Mouse (Mus musculus) layer of hippocampus, postnatal 10 days (tissue): ENCODE results near the gene Farsa. TPM values are rescaled to one million over a fixed set of nuclear protein-coding genes. Genes with fewer than 3 reads are reported as not detected.

ENCODE experiments used
- DNase-seq, 2 experiments: peaks; one replicate each; pipeline ENCODE4 v3.0.0; 2021; ENCODE audit warnings: low spot score in 2 of 2
- microRNA-seq, 2 experiments: library from miRNA; unstranded; fragments of <30 nt; microRNA quantifications; one replicate each; pipeline ENCODE4 v1.2.0; 2021
- total RNA-seq, 2 experiments: library from RNA; stranded (reverse); gene quantifications; 2 replicates each; pipeline ENCODE4 v1.2.3; 2021

Gene Farsa
- total RNA-seq, 2 experiments from 2014 or later: 63.2 to 65.0 TPM

GRCm38 (mm10) chr8:84909949-84910348 is 53.2 kb downstream of the Farsa start:
- no peak for DNase-seq

GRCm38 (mm10) chr8:84910551-84910950 is 53.8 kb downstream of the Farsa start:
- DNase-seq: no peak

GRCm38 (mm10) chr8:84911854-84912253 is 55.1 kb downstream of the Farsa start:
- DNase-seq: no peak

GRCm38 (mm10) chr8:84912391-84912790 is 55.6 kb downstream of the Farsa start:
- no peak for DNase-seq

GRCm38 (mm10) chr8:84912895-84913501 is 56.2 kb downstream of the Farsa start:
- DNase-seq: peak in 1 of 2 experiments; percentile 62

- DNase-seq: no peak
Measured at GRCm38 (mm10) chr8:84913502-84913900, 56.7 kb downstream of the Farsa start.

- peak in 1 of 2 experiments; percentile 50 for DNase-seq
Measured at GRCm38 (mm10) chr8:84913960-84914359, 57.2 kb downstream of the Farsa start.

GRCm38 (mm10) chr8:84915269-84915668 is 58.5 kb downstream of the Farsa start:
- DNase-seq: no peak

GRCm38 (mm10) chr8:84917781-84918180 is 61.0 kb downstream of the Farsa start:
- no peak for DNase-seq

GRCm38 (mm10) chr8:84918646-84919045 is 61.9 kb downstream of the Farsa start:
- DNase-seq: no peak

Small RNAs within 50 kb of the gene (microRNA-seq; reads per million reads assigned to microRNA genes)
- 9.6 to 11.8 reads per million in 2 experiments for gene Mir7069

Other genes with a start within 250 kb of the Farsa start
- gene Ier2, start 194.1 kb upstream of the Farsa start, total RNA-seq: 10 to 100 TPM; 10.8 to 12.7 TPM
- gene Trmt1, start 170.7 kb upstream of the Farsa start, total RNA-seq: 100 to 1,000 TPM in 1 of 2 experiments, 10 to 100 TPM in 1; 99.8 to 105 TPM
- 10 to 100 TPM; 73.7 to 75.3 TPM for gene Nacc1, start 169.1 kb upstream of the Farsa start, total RNA-seq
- 1 to 10 TPM; 4.0 to 5.4 TPM for gene Lyl1, start 155.5 kb upstream of the Farsa start, total RNA-seq
- gene G430095P16Rik, start 134.0 kb upstream of the Farsa start, total RNA-seq: not detected
- 100 to 1,000 TPM; 607 to 678 TPM for gene Nfix, start 56.6 kb upstream of the Farsa start, total RNA-seq
- 1 to 10 TPM; 6.7 to 7.4 TPM for gene Dand5, start 34.2 kb upstream of the Farsa start, total RNA-seq
- 10 to 100 TPM; 18.6 to 19.8 TPM for gene Gadd45gip1, start 25.5 kb upstream of the Farsa start, total RNA-seq
- 10 to 100 TPM; 55.5 to 64.9 TPM for gene Rad23a, start 16.3 kb upstream of the Farsa start, total RNA-seq
- gene Calr, start 10.1 kb upstream of the Farsa start, total RNA-seq: 100 to 1,000 TPM; 444 to 464 TPM
- 10 to 100 TPM; 33.5 to 39.1 TPM for gene Syce2, start 15.1 kb downstream of the Farsa start, total RNA-seq
- gene Gcdh, start 36.9 kb downstream of the Farsa start, total RNA-seq: 10 to 100 TPM; 31.5 to 33.0 TPM
- gene Klf1, start 44.9 kb downstream of the Farsa start, total RNA-seq: not detected
- 1 to 10 TPM; 4.2 to 5.2 TPM for gene Dnase2a, start 51.6 kb downstream of the Farsa start, total RNA-seq
- gene Mast1, start 80.4 kb downstream of the Farsa start, total RNA-seq: 100 to 1,000 TPM; 162 to 169 TPM
- 1 to 10 TPM; 3.1 to 3.6 TPM for gene Rtbdn, start 90.0 kb downstream of the Farsa start, total RNA-seq
- gene Gm49661, start 112.4 kb downstream of the Farsa start, total RNA-seq: not detected
- 100 to 1,000 TPM; 492 to 505 TPM for gene Prdx2, start 112.6 kb downstream of the Farsa start, total RNA-seq
- gene Rnaseh2a, start 112.8 kb downstream of the Farsa start, total RNA-seq: 10 to 100 TPM; 36.8 to 44.3 TPM
- 10 to 100 TPM; 33.7 to 34.2 TPM for gene Junb, start 121.7 kb downstream of the Farsa start, total RNA-seq
- gene Hook2, start 133.6 kb downstream of the Farsa start, total RNA-seq: 10 to 100 TPM; 14.5 to 15.1 TPM
- gene Best2, start 157.5 kb downstream of the Farsa start, total RNA-seq: not detected
- 100 to 1,000 TPM; 110 to 119 TPM for gene Asna1, start 168.3 kb downstream of the Farsa start, total RNA-seq
- 100 to 1,000 TPM; 151 to 155 TPM for gene Trir, start 169.8 kb downstream of the Farsa start, total RNA-seq
- gene Tnpo2, start 179.9 kb downstream of the Farsa start, total RNA-seq: 100 to 1,000 TPM; 125 to 160 TPM
- gene Fbxw9, start 203.1 kb downstream of the Farsa start, total RNA-seq: 10 to 100 TPM; 55.4 to 64.6 TPM
- gene Gm5741, start 211.0 kb downstream of the Farsa start, total RNA-seq: not detected
- gene Dhps, start 214.8 kb downstream of the Farsa start, total RNA-seq: 10 to 100 TPM; 59.9 to 72.1 TPM
- gene Wdr83os, start 223.8 kb downstream of the Farsa start, total RNA-seq: 10 to 100 TPM; 60.8 to 61.8 TPM
- gene Wdr83, start 224.3 kb downstream of the Farsa start, total RNA-seq: 10 to 100 TPM; 26.5 to 30.8 TPM
- gene Man2b1, start 226.3 kb downstream of the Farsa start, total RNA-seq: 10 to 100 TPM; 32.7 to 40.1 TPM